Mouse (Mus musculus) liver, embryonic 13.5 days (tissue): ENCODE data around the gene Mptx1. TPM values are rescaled to one million over a fixed set of nuclear protein-coding genes. Genes with fewer than 3 reads are reported as not detected.
"Not testable (repeated sequence)": the region's sequence is repeated elsewhere in the genome, so short reads cannot be mapped to it uniquely, and the experiment has no call there.

Experiments
- ATAC-seq: fragments of 200-750 bp; cut with Nextera tagmentation; 2 replicates; pipeline ENCODE4 v1.8.0; 2017; ENCODE audit warnings: low read depth, mild to moderate bottlenecking, moderate number of reproducible peaks, moderate library complexity
- DNase-seq: peaks from one replicate; pipeline ENCODE4 v3.0.0; 2022
- H3K27ac ChIP-seq: fragments of 300-500 bp; sonication (generic); 2 replicates; pipeline ENCODE4 v1.5.1; 2015; ENCODE audit warnings: moderate library complexity, mild to moderate bottlenecking, inconsistent platforms
- H3K27me3 ChIP-seq: fragments of 300-500 bp; sonication (generic); 2 replicates; pipeline ENCODE4 v1.6.1; 2015; ENCODE audit warnings: mild to moderate bottlenecking, inconsistent platforms
- H3K36me3 ChIP-seq: fragments of 300-500 bp; sonication (generic); 2 replicates; pipeline ENCODE4 v1.6.1; 2015; ENCODE audit warnings: mild to moderate bottlenecking, inconsistent platforms
- H3K4me1 ChIP-seq: fragments of 300-500 bp; sonication (generic); replicated peaks from 2 replicates; pipeline ENCODE4 v1.6.1; 2015; ENCODE audit warnings: inconsistent platforms
- H3K4me2 ChIP-seq: fragments of 300-500 bp; sonication (generic); 2 replicates; pipeline ENCODE4 v1.6.1; 2015; ENCODE audit warnings: inconsistent platforms, mild to moderate bottlenecking, moderate library complexity
- H3K4me3 ChIP-seq: fragments of 300-500 bp; sonication (generic); replicated peaks from 2 replicates; pipeline ENCODE4 v1.5.1; 2015; ENCODE audit warnings: mild to moderate bottlenecking, inconsistent platforms
- H3K9ac ChIP-seq: fragments of 300-500 bp; sonication (generic); 2 replicates; pipeline ENCODE4 v1.6.1; 2015; ENCODE audit warnings: mild to moderate bottlenecking, inconsistent platforms
- H3K9me3 ChIP-seq: fragments of 300-500 bp; sonication (generic); replicated peaks from 2 replicates; pipeline ENCODE4 v1.6.1; 2016; ENCODE audit warnings: inconsistent platforms
- WGBS: fragments of 180-500 bp; shearing (Covaris S2); methylation state at CpG from one replicate; pipeline ENCODE4 v1.1.7; 2015; ENCODE audit not compliant: insufficient replicate concordance; 5-methylcytosine and 5-hydroxymethylcytosine counted together
- polyA plus RNA-seq: library from polyadenylated mRNA; unstranded; fragments of >200 nt; fragmentation: Nextera tagmentation; extraction: Ambion mirVana; gene quantifications from 2 replicates; pipeline ENCODE4 v1.2.1, GENCODE M21; 2015

Mptx1 gene
- not detected in 2 replicates for polyA plus RNA-seq

GRCm38 (mm10) chr1:174330218-174330617 is at the start of gene Mptx1:
TSS of gene Mptx1 (plus strand) at chr1:174330518.
- no peak within 1 kb of the TSS for H3K4me2 ChIP-seq
- H3K27ac ChIP-seq, result no peak within 1 kb of the TSS
- no peaks in the 10 kb centered on the region for H3K27me3 ChIP-seq

GRCm38 (mm10) chr1:174303162-174303561 is 27.2 kb upstream of the Mptx1 start:
- no peak overlapping the region for H3K4me3 ChIP-seq
- H3K4me2 ChIP-seq, result no peak overlapping the region
- DNase-seq, result no peak
- no peaks in the 10 kb centered on the region for H3K4me1 ChIP-seq
- H3K27me3 ChIP-seq, result no peaks in the 10 kb centered on the region
- no peaks in the 10 kb centered on the region for H3K36me3 ChIP-seq
- no peaks in the 10 kb centered on the region for H3K9me3 ChIP-seq
- H3K9ac ChIP-seq, result no peak overlapping the region
- no peak overlapping the region for H3K27ac ChIP-seq
- 28% methylated on average over 1 of the region's 1 CpGs for WGBS
- ATAC-seq, result no peak

More at GRCm38 (mm10) chr1:174330218-174330617, at the start of gene Mptx1:
- no peak for ATAC-seq
- Histone ChIP-seq H3K4me1 (no peaks in the 10 kb centered on the region), H3K36me3 (no peaks in the 10 kb centered on the region), H3K9ac (no peak within 1 kb of the TSS), H3K4me3 (no peak within 1 kb of the TSS), H3K9me3 (no peaks in the 10 kb centered on the region)
- no peak for DNase-seq

DNA sequence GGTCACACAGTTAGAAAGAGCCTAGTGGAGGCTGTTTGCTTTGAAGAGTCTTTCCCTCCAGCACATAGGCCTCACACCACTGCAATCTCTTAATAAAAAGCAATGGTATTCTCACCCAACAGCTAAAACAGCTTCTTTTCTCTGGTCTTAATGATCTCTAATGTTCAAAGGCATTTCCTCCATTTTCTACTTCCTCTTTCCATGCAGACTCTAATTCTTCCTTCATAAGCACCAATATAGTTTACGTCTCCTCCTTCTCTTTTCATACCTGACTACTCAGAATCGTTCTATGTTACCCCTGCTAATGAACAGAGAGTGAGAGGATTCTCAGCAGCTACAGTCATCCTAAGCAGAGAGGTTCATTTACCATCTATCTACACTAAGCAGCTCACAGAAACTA is 13.0 kb upstream of the Mptx1 start:
- Histone ChIP-seq H3K27ac (no peak overlapping the region), H3K9ac (no peak overlapping the region), H3K4me2 (no peak overlapping the region), H3K4me1 (no peaks in the 10 kb centered on the region), H3K9me3 (no peaks in the 10 kb centered on the region), H3K4me3 (no peak overlapping the region), H3K27me3 (no peaks in the 10 kb centered on the region), H3K36me3 (no peaks in the 10 kb centered on the region)
- DNase-seq (no peak), ATAC-seq (no peak)
- WGBS, result 58% methylated on average over 2 of the region's 2 CpGs

DNA sequence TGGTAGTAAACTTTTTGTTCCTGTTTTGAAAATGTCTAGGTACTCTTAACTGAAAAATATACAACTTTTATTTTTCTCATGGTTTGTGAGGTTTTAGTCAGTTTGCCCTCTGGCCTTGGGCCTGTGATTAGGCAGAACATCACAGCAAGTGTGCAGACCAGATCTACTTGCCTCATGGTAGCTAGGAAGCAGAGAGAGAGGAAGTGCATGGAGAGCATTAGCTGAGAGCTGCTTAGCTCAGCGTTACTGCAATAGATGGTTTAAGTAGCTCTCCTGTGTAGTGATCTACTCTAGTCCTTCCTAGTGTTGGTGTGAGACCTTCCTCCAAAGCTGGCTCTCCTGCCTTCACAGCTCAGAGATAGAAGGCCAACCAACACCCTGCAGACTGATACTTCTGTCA is 23.3 kb downstream of the Mptx1 start:
- H3K9me3 ChIP-seq, H3K36me3 ChIP-seq, H3K4me3 ChIP-seq, H3K27me3 ChIP-seq, H3K4me2 ChIP-seq, H3K9ac ChIP-seq, ATAC-seq, H3K4me1 ChIP-seq, DNase-seq, H3K27ac ChIP-seq: not testable (repeated sequence)
- 16% methylated on average over 1 of the region's 1 CpGs for WGBS

GRCm38 (mm10) chr1:174354640-174355039 is 24.3 kb downstream of the Mptx1 start:
- no peak overlapping the region for H3K4me2 ChIP-seq
- no peak for ATAC-seq
- H3K9ac ChIP-seq, result no peak overlapping the region
- H3K27ac ChIP-seq, result no peak overlapping the region
- H3K4me3 ChIP-seq, result no peak overlapping the region
- no peaks in the 10 kb centered on the region for H3K36me3 ChIP-seq
- H3K27me3 ChIP-seq, result no peaks in the 10 kb centered on the region
- H3K4me1 ChIP-seq, result no peaks in the 10 kb centered on the region
- no peak for DNase-seq
- 28% methylated on average over 5 of the region's 5 CpGs for WGBS
- no peaks in the 10 kb centered on the region for H3K9me3 ChIP-seq

GRCm38 (mm10) chr1:174364882-174365451 is 34.6 kb downstream of the Mptx1 start, which contains the start of gene Olfr417:
TSS of gene Olfr417 (plus strand) at chr1:174365122.
- H3K27ac ChIP-seq, result no peak within 1 kb of the TSS
- no peak within 1 kb of the TSS for H3K4me3 ChIP-seq
- 25% methylated on average over 2 of the region's 2 CpGs for WGBS
- H3K4me1 ChIP-seq, result no peaks in the 10 kb centered on the region
- no peak for DNase-seq
- no peaks in the 10 kb centered on the region for H3K27me3 ChIP-seq
- peak; percentile 61 for ATAC-seq
- H3K36me3 ChIP-seq, result no peaks in the 10 kb centered on the region
- H3K9ac ChIP-seq, result no peak within 1 kb of the TSS
- H3K4me2 ChIP-seq, result no peak within 1 kb of the TSS
- H3K9me3 ChIP-seq, result no peaks in the 10 kb centered on the region

- ATAC-seq (peak; percentile 20; the same call in 1 of the 2 replicates), DNase-seq (no peak)
- Histone ChIP-seq H3K4me1 (no peaks in the 10 kb centered on the region), H3K4me3 (no peak overlapping the region), H3K27ac (no peak overlapping the region), H3K4me2 (no peak overlapping the region), H3K9me3 (no peaks in the 10 kb centered on the region), H3K36me3 (no peaks in the 10 kb centered on the region), H3K27me3 (no peaks in the 10 kb centered on the region), H3K9ac (no peak overlapping the region)
- WGBS, result 60% methylated on average over 3 of the region's 3 CpGs
Measured at GRCm38 (mm10) chr1:174373799-174374198, 43.5 kb downstream of the Mptx1 start.

Other genes starting within 250 kb of the Mptx1 start
- not detected in 2 replicates for gene Olfr429, start 246.2 kb upstream of the Mptx1 start, polyA plus RNA-seq
- gene Olfr427, start 233.6 kb upstream of the Mptx1 start, polyA plus RNA-seq, result not detected in 2 replicates
- gene Olfr231, start 209.4 kb upstream of the Mptx1 start, polyA plus RNA-seq, result not detected in 2 replicates
- not detected in 2 replicates for gene Olfr424, start 199.0 kb upstream of the Mptx1 start, polyA plus RNA-seq
- gene Olfr420, start 174.9 kb upstream of the Mptx1 start, polyA plus RNA-seq, result 0.58 and 0.64 TPM in 2 replicates
- 25.7 and 33.7 TPM in 2 replicates for gene Spta1, start 157.7 kb upstream of the Mptx1 start, polyA plus RNA-seq
- 0.08 and 0.09 TPM in 2 replicates for gene Olfr419, start 78.5 kb upstream of the Mptx1 start, polyA plus RNA-seq
- not detected in 2 replicates for gene Olfr417, start 34.6 kb downstream of the Mptx1 start, polyA plus RNA-seq
- not detected in 2 replicates for gene Olfr248, start 60.5 kb downstream of the Mptx1 start, polyA plus RNA-seq
- gene Olfr414, start 93.5 kb downstream of the Mptx1 start, polyA plus RNA-seq, result not detected in 2 replicates
- gene Olfr220, start 111.6 kb downstream of the Mptx1 start, polyA plus RNA-seq, result not detected in 2 replicates
- 0.03 and 0.06 TPM in 2 replicates for gene Fmn2, start 171.3 kb downstream of the Mptx1 start, polyA plus RNA-seq